Mouse (Mus musculus): Measurements from ENCODE around the gene Trio. TPM values are rescaled to one million over a fixed set of nuclear protein-coding genes. Genes with fewer than 3 reads are reported as not detected.

Gene Trio
- polyA plus RNA-seq, 1 experiment from 2014 or later, result 17.4 TPM

DNA sequence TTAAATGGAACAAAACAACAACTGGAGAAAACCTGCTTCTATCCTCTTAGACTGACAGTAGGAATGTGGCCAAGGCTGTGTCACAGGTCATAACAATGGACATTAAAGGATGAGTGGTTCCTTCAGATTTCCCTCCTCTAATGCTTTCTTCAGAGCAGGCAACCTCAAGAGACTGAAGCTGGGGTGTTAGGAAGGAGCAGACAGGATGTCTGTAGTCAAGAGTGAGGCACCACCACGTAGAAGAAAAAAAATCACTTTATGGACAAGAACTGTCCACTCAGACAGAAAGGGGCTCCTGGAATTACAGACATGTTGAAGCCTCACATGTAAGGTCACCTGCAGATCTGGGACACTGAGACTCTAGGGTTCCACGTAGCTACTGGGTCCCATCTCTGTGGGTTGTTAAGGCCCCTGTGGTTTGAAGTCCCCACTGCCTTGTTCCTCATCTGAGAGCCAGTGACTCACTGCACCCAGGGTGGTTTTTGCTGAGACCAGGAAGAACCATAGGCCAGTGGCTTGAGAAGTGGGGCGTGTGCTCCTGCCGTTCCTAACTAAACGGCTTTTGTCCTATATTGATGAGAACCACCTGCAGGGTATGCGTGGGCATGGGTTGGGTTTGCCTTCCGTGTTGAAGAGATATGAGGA, 316.6 kb downstream of the Trio start:
- TF ChIP-seq CTCF (IDR thresholded peaks at IDR 0.05; ENCODE audit: low read depth), result no peak
- Histone ChIP-seq H3K4me2 (ENCODE audit: low read length) (no peak overlapping the region), H3K9me3 (replicated peaks; ENCODE audit: low read length) (no peaks in the 10 kb centered on the region), H3K36me3 (ENCODE audit: insufficient read depth, low read length) (no peaks in the 10 kb centered on the region), H3K4me1 (replicated peaks; ENCODE audit: insufficient read depth, low read length) (no peaks in the 10 kb centered on the region), H3K27me3 (ENCODE audit: insufficient read depth, low read length) (no peaks in the 10 kb centered on the region), H3K9ac (ENCODE audit: low read depth, low read length) (no peak overlapping the region), H3K27ac (no peak overlapping the region), H3K4me3 (replicated peaks; ENCODE audit: low read depth, low read length) (no peak overlapping the region)
- ATAC-seq (replicated peaks; ENCODE audit: low FRiP score, low read depth) (no peak), DNase-seq (ENCODE audit: low spot score) (no peak)
- WGBS, result 75% methylated on average over 7 of the region's 7 CpGs

DNA sequence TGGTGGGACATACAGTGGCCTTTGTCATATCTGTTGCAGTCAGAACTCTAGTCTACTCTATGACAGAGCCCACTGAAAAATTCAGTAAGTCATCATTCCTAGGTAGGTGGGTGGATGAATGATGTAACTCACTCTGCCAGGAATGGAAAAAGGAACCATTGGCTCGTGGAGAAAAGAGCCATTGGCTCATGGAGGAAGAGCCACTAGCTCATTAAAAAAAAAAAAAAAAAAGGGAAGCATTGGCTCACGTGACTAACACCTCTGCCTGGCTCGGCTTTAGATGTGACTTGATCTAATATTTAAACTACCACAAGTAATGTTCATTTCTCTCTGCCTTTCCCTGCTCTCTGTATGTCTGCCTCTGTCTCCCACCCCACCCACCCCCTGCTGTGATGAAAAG, 317.1 kb downstream of the Trio start:
- no peak overlapping the region for H3K4me2 ChIP-seq (ENCODE audit: low read length)
- H3K4me3 ChIP-seq (replicated peaks; ENCODE audit: low read depth, low read length), result no peak overlapping the region
- H3K9me3 ChIP-seq (replicated peaks; ENCODE audit: low read length), result no peaks in the 10 kb centered on the region
- H3K9ac ChIP-seq (ENCODE audit: low read depth, low read length), result no peak overlapping the region
- H3K27ac ChIP-seq, result no peak overlapping the region
- ATAC-seq (replicated peaks; ENCODE audit: low FRiP score, low read depth) (no peak), DNase-seq (ENCODE audit: low spot score) (no peak)
- no peaks in the 10 kb centered on the region for H3K4me1 ChIP-seq (replicated peaks; ENCODE audit: insufficient read depth, low read length)
- TF ChIP-seq CTCF (IDR thresholded peaks at IDR 0.05; ENCODE audit: low read depth), result no peak
- WGBS, result 61% methylated on average over 3 of the region's 3 CpGs
- no peaks in the 10 kb centered on the region for H3K27me3 ChIP-seq (ENCODE audit: insufficient read depth, low read length)
- H3K36me3 ChIP-seq (ENCODE audit: insufficient read depth, low read length), result no peaks in the 10 kb centered on the region

DNA sequence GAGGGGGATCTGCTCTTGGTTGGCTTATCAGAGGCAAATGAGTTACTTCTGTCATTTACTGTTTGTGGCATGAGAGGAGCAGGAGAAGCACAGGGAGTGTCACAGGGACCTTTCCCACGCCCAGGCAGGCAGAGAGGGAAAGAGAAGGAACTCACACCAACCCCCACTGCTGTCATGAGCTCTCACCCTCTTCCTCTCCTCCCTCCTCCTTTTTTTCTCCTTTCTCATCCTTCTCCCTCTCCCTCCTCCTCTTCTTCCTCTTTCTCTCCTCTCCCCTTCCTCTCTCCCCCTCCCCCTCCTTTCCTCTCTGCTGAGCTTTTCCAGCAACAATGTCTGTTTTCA, 322.7 kb downstream of the Trio start:
- no peaks in the 10 kb centered on the region for H3K36me3 ChIP-seq (ENCODE audit: insufficient read depth, low read length)
- no peaks in the 10 kb centered on the region for H3K4me1 ChIP-seq (replicated peaks; ENCODE audit: insufficient read depth, low read length)
- no peaks in the 10 kb centered on the region for H3K9me3 ChIP-seq (replicated peaks; ENCODE audit: low read length)
- no peak overlapping the region for H3K9ac ChIP-seq (ENCODE audit: low read depth, low read length)
- ATAC-seq (replicated peaks; ENCODE audit: low FRiP score, low read depth), result no peak
- no peak overlapping the region for H3K4me2 ChIP-seq (ENCODE audit: low read length)
- H3K4me3 ChIP-seq (replicated peaks; ENCODE audit: low read depth, low read length), result no peak overlapping the region
- no peak for DNase-seq (ENCODE audit: low spot score)
- peak overlapping the region; percentile 54 for H3K27ac ChIP-seq
- no peak for TF ChIP-seq CTCF (IDR thresholded peaks at IDR 0.05; ENCODE audit: low read depth)
- WGBS, result 20% methylated on average over 1 of the region's 1 CpGs
- no peaks in the 10 kb centered on the region for H3K27me3 ChIP-seq (ENCODE audit: insufficient read depth, low read length)

DNA sequence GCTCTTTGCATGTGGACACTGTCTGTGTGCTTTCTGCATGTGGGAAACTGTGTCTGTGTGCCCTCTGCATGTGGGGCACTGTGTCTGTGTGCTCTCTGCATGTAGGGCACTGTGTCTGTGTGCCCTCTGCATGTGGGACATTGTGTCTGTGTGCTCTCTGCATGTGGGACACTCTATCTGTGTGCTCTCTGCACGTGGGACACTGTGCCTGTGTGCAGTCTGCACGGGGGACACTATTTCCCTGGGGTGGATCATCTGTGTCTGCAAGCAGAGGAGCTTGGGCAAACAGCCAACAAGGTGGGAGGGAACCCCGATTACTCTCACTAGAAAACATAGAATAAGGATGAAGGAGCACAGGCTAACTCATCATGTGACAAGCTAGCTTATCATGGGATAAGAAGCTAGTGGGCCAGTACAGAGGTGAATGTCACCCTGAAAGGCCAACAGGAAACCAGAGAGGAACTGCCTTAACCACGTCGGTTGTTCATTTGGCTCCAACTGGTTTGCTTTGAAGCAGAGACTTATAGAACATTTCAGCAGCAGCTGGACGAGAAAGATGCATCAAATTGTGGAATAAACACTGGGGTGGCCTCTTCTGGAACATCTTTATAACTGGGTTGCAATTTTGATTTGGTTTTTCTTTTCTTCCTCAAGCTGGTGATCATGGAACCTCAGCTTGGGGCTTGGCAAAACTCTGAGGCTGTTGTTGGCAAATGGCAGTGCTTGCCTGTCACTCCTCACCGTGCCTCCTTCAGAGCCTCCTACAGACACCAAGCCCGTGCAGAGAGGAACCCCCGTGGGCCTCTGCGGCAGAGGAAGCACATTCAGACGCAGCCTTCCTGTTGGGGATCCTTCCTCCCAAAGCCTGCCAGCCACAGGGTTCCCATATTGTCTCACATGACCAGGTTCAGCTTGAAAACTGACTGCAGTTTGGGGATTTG, 323.3 kb downstream of the Trio start:
- Histone ChIP-seq H3K9me3 (replicated peaks; ENCODE audit: low read length) (no peaks in the 10 kb centered on the region), H3K9ac (ENCODE audit: low read depth, low read length) (no peak overlapping the region), H3K27me3 (ENCODE audit: insufficient read depth, low read length) (no peaks in the 10 kb centered on the region), H3K4me3 (replicated peaks; ENCODE audit: low read depth, low read length) (no peak overlapping the region), H3K4me1 (replicated peaks; ENCODE audit: insufficient read depth, low read length) (no peaks in the 10 kb centered on the region), H3K4me2 (ENCODE audit: low read length) (no peak overlapping the region), H3K27ac (peak overlapping the region; percentile 54), H3K36me3 (ENCODE audit: insufficient read depth, low read length) (no peaks in the 10 kb centered on the region)
- DNase-seq (ENCODE audit: low spot score) (no peak), ATAC-seq (replicated peaks; ENCODE audit: low FRiP score, low read depth) (no peak)
- WGBS, result 26% methylated on average over 11 of the region's 11 CpGs
- no peak for TF ChIP-seq CTCF (IDR thresholded peaks at IDR 0.05; ENCODE audit: low read depth)

- no peak overlapping the region for H3K27ac ChIP-seq
- TF ChIP-seq CTCF (IDR thresholded peaks at IDR 0.05; ENCODE audit: low read depth), result no peak
- ATAC-seq (replicated peaks; ENCODE audit: low FRiP score, low read depth), result no peak
- no peaks in the 10 kb centered on the region for H3K4me1 ChIP-seq (replicated peaks; ENCODE audit: insufficient read depth, low read length)
- DNase-seq (ENCODE audit: low spot score), result no peak
- H3K4me3 ChIP-seq (replicated peaks; ENCODE audit: low read depth, low read length), result no peak overlapping the region
- no peak overlapping the region for H3K4me2 ChIP-seq (ENCODE audit: low read length)
- no peaks in the 10 kb centered on the region for H3K9me3 ChIP-seq (replicated peaks; ENCODE audit: low read length)
- no peak overlapping the region for H3K9ac ChIP-seq (ENCODE audit: low read depth, low read length)
- 90% methylated on average over 5 of the region's 5 CpGs for WGBS
- H3K27me3 ChIP-seq (ENCODE audit: insufficient read depth, low read length), result no peaks in the 10 kb centered on the region
- H3K36me3 ChIP-seq (ENCODE audit: insufficient read depth, low read length), result no peaks in the 10 kb centered on the region
These were observed 328.0 kb downstream of the Trio start for GRCm38 (mm10) chr15:27697632-27698031.

DNA sequence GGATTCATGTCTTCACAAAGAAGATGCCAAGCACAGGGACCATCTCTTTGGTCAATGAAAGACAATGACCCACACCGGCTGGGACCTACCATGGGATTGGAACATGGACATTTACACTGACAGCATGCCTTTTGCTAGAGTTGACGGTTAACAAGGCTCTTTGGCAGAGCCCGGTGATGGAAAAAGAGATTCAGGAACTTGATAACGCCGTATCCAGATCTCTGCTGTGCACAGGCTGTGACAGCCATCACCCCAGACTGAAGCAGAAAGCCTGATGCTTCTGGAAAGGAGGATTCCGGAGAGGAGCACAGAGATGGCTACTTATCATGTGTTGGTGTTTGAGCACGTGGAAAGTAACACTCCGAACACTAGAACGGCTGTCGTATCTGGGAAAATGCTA, 332.4 kb downstream of the Trio start:
- no peak for ATAC-seq (replicated peaks; ENCODE audit: low FRiP score, low read depth)
- 55% methylated on average over 10 of the region's 10 CpGs for WGBS
- no peak for TF ChIP-seq CTCF (IDR thresholded peaks at IDR 0.05; ENCODE audit: low read depth)

More for the DNA sequence above, 332.4 kb downstream of the Trio start:
- DNase-seq (ENCODE audit: low spot score), result no peak
- Histone ChIP-seq H3K9me3 (replicated peaks; ENCODE audit: low read length) (no peaks in the 10 kb centered on the region), H3K27me3 (ENCODE audit: insufficient read depth, low read length) (no peaks in the 10 kb centered on the region), H3K4me1 (replicated peaks; ENCODE audit: insufficient read depth, low read length) (no peaks in the 10 kb centered on the region), H3K4me2 (ENCODE audit: low read length) (no peak overlapping the region), H3K4me3 (replicated peaks; ENCODE audit: low read depth, low read length) (no peak overlapping the region), H3K27ac (no peak overlapping the region), H3K36me3 (ENCODE audit: insufficient read depth, low read length) (no peaks in the 10 kb centered on the region), H3K9ac (ENCODE audit: low read depth, low read length) (no peak overlapping the region)
